Mouse (Mus musculus): ENCODE results near the gene Herc3. TPM values are rescaled to one million over a fixed set of nuclear protein-coding genes. Genes with fewer than 3 reads are reported as not detected.

Herc3 gene
- total and polyA plus RNA-seq, 3 experiments = 27.4 to 54.3 (median 27.6) TPM

DNA sequence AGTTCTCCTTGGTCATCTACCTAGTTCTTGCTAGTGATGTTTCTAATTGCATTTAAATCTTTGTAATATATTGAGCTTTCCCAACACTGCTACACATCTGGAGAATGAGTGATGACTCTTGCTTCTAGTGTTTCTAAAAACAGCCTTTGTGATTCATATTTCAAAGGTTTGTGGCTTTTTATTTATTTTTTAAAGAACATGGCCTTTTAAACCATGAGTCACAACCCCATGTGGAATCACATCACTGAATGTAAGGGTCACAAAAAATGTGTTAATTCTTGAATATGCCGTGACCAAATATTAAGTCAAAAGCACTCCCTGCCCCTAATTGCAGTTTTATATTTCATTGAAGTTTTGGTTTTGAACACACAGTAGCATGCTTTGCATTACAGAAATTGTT, 2.7 kb upstream of the Herc3 start:
- intact Hi-C loops (cut with DNase I) = no loop called here
- peaks cover 2% of the 10 kb centered on the region; the same call in 1 of the 2 replicates for H3K79me2 ChIP-seq (replicated peaks; ENCODE audit: control insufficient read depth, insufficient read depth, low read length)
- no peaks in the 10 kb centered on the region for H3K4me1 ChIP-seq (ENCODE audit: control insufficient read depth, insufficient read depth, low read length)
- no peak for DNase-seq
- no peak overlapping the region for H3K4me3 ChIP-seq
- TF ChIP-seq POLR2A (IDR thresholded peaks at IDR 0.05; ENCODE audit: insufficient read depth, low read depth, low read length) = no peak
- TF ChIP-seq CTCF (IDR thresholded peaks at IDR 0.05) = no peak
- TF ChIP-seq EP300 (IDR thresholded peaks at IDR 0.05; ENCODE audit: insufficient read depth, low read depth, low read length) = no peak
- H3K9ac ChIP-seq (ENCODE audit: low read depth, low read length) = no peak overlapping the region
- H3K36me3 ChIP-seq (ENCODE audit: control insufficient read depth, insufficient read depth, low read length) = peaks cover 2% of the 10 kb centered on the region; the same call in 1 of the 2 replicates
- no peak overlapping the region for H3K27ac ChIP-seq
- H3K27me3 ChIP-seq (ENCODE audit: control insufficient read depth, insufficient read depth, low read length) = no peaks in the 10 kb centered on the region
- 92% methylated on average over 1 of the region's 1 CpGs for WGBS

DNA sequence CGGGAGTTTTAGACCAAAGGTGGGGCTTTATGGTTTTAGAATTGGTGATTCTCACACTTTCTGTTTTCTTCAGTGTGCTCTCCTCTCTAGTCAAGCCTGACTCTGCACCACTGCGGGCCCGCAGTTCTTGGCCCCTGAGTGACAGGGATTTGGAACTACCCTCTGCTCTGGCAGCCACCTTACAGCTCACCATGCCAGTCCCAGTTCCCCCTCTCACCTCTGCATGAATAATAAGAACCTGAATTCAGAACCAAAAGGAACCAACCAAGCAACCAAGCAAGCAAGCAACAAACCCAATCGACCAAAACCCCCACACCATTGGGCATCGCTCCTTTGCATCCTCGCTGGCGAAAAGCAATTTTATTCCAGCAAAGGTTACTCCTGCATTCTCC, 429 bp upstream of the Herc3 start:
- no peak for TF ChIP-seq EP300 (IDR thresholded peaks at IDR 0.05; ENCODE audit: insufficient read depth, low read depth, low read length)
- TF ChIP-seq CTCF (IDR thresholded peaks at IDR 0.05) = no peak
- TF ChIP-seq POLR2A (IDR thresholded peaks at IDR 0.05; ENCODE audit: insufficient read depth, low read depth, low read length) = no peak
- intact Hi-C loops (cut with DNase I) = loop anchor here (5.0 to 10.0 kb wide), 2 partner anchors 36 to 236 kb away; no protein-coding TSS in a partner anchor
- Histone ChIP-seq H3K27me3 (ENCODE audit: control insufficient read depth, insufficient read depth, low read length) (no peaks in the 10 kb centered on the region), H3K36me3 (ENCODE audit: control insufficient read depth, insufficient read depth, low read length) (peaks cover 2% of the 10 kb centered on the region; the same call in 1 of the 2 replicates), H3K79me2 (replicated peaks; ENCODE audit: control insufficient read depth, insufficient read depth, low read length) (peaks cover 2% of the 10 kb centered on the region; the same call in 1 of the 2 replicates), H3K9ac (ENCODE audit: low read depth, low read length) (peak overlapping the region; percentile 10; the same call in 1 of the 2 replicates), H3K4me3 (peak overlapping the region; percentile 91), H3K27ac (no peak overlapping the region), H3K4me1 (ENCODE audit: control insufficient read depth, insufficient read depth, low read length) (peaks cover 1% of the 10 kb centered on the region; the same call in 1 of the 2 replicates)
- DNase-seq = no peak
- WGBS = 12% methylated on average over 7 of the region's 7 CpGs

DNA sequence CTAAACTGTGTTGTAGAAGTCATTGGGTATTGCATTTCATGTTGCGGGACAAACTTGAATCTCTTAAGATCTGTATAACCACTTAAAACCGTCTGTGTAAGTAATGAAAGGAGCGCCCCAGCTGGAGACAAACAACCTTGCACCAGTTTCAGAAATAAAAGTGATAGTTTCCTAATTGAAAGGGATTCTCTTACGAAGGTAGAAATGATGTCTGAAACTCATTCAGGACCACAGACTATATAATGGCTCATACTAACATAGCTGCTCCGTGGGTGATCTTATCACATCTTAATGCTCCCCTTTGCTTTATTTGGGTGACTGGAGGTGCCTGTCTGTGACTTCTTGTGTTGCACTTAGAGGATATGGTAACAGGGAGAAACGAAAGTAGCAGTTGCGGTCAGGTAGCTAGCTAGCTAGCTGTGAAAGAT, 1.3 kb downstream of the Herc3 start:
- no peak for DNase-seq
- H3K36me3 ChIP-seq (ENCODE audit: control insufficient read depth, insufficient read depth, low read length) = peaks cover 2% of the 10 kb centered on the region; the same call in 1 of the 2 replicates
- H3K79me2 ChIP-seq (replicated peaks; ENCODE audit: control insufficient read depth, insufficient read depth, low read length) = peaks cover 2% of the 10 kb centered on the region; the same call in 1 of the 2 replicates
- H3K27me3 ChIP-seq (ENCODE audit: control insufficient read depth, insufficient read depth, low read length) = no peaks in the 10 kb centered on the region
- WGBS = 27% methylated on average over 7 of the region's 7 CpGs
- peak overlapping the region; percentile 91 for H3K4me3 ChIP-seq
- intact Hi-C loops (cut with DNase I) = loop anchor here (5.0 to 10.0 kb wide), 2 partner anchors 35 to 238 kb away; no protein-coding TSS in a partner anchor
- TF ChIP-seq POLR2A (IDR thresholded peaks at IDR 0.05; ENCODE audit: insufficient read depth, low read depth, low read length) = no peak
- peak; percentile 62 for TF ChIP-seq CTCF (IDR thresholded peaks at IDR 0.05)
- peak overlapping the region; percentile 89 for H3K27ac ChIP-seq
- no peak overlapping the region for H3K9ac ChIP-seq (ENCODE audit: low read depth, low read length)
- peaks cover 1% of the 10 kb centered on the region; the same call in 1 of the 2 replicates for H3K4me1 ChIP-seq (ENCODE audit: control insufficient read depth, insufficient read depth, low read length)

DNA sequence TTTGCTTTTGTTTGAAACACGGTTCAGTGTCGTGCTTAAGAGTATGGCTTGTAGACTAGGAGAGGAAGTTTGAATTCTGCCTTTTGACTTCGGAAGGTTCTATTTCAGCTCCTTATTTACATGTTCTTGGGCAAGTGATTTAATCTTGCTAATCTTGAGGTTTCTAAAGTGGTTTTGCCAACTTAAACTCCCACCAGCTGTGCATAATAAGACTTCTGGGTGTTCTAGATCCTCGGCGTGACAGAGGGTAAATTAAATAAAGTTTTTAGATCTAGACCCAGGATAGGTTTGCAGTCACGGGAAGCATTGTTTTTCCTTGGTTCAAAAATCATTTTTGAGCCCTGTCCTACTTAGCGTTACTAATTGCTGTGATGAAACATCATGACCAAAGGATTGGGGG, 3.2 kb downstream of the Herc3 start:
- no peak overlapping the region for H3K27ac ChIP-seq
- no peak for DNase-seq
- no peak overlapping the region for H3K4me3 ChIP-seq
- no peak overlapping the region for H3K9ac ChIP-seq (ENCODE audit: low read depth, low read length)
- peaks cover 1% of the 10 kb centered on the region; the same call in 1 of the 2 replicates for H3K4me1 ChIP-seq (ENCODE audit: control insufficient read depth, insufficient read depth, low read length)
- H3K27me3 ChIP-seq (ENCODE audit: control insufficient read depth, insufficient read depth, low read length) = no peaks in the 10 kb centered on the region
- TF ChIP-seq POLR2A (IDR thresholded peaks at IDR 0.05; ENCODE audit: insufficient read depth, low read depth, low read length) (no peak), EP300 (IDR thresholded peaks at IDR 0.05; ENCODE audit: insufficient read depth, low read depth, low read length) (no peak), CTCF (IDR thresholded peaks at IDR 0.05) (no peak)
- peaks cover 2% of the 10 kb centered on the region; the same call in 1 of the 2 replicates for H3K79me2 ChIP-seq (replicated peaks; ENCODE audit: control insufficient read depth, insufficient read depth, low read length)
- WGBS = 92% methylated on average over 7 of the region's 7 CpGs
- H3K36me3 ChIP-seq (ENCODE audit: control insufficient read depth, insufficient read depth, low read length) = peaks cover 2% of the 10 kb centered on the region; the same call in 1 of the 2 replicates
- intact Hi-C loops (cut with DNase I) = loop anchor here (5.0 to 10.0 kb wide), 2 partner anchors 33 to 240 kb away; no protein-coding TSS in a partner anchor

DNA sequence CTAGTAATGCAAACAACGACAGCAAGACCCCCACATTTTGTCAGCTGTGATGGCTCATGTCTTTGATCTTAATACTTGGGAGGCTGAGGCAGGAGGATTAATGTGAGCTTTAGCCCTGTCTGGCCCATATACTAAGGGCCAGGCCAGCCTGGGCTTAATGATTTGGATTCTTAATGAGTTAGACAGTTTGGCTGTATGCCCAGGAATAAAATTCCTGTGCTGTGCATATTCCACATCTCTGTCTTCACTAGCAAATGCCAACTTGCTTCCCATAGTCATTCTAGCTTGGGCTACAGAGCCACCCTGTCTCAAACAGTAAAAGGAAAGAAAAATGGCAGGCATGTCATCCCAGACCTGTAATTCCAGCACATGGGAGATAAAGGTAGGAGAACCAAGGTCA, 4.3 kb downstream of the Herc3 start:
- H3K27me3 ChIP-seq (ENCODE audit: control insufficient read depth, insufficient read depth, low read length) = no peaks in the 10 kb centered on the region
- intact Hi-C loops (cut with DNase I) = loop anchor here (10.0 kb wide), 1 partner anchor 241 kb away; no protein-coding TSS in a partner anchor
- no peak overlapping the region for H3K27ac ChIP-seq
- no peak overlapping the region for H3K4me3 ChIP-seq
- H3K79me2 ChIP-seq (replicated peaks; ENCODE audit: control insufficient read depth, insufficient read depth, low read length) = peaks cover 2% of the 10 kb centered on the region; the same call in 1 of the 2 replicates
- DNase-seq = no peak
- peaks cover 2% of the 10 kb centered on the region; the same call in 1 of the 2 replicates for H3K36me3 ChIP-seq (ENCODE audit: control insufficient read depth, insufficient read depth, low read length)
- H3K9ac ChIP-seq (ENCODE audit: low read depth, low read length) = no peak overlapping the region
- WGBS = 89% methylated on average over 1 of the region's 1 CpGs
- TF ChIP-seq EP300 (IDR thresholded peaks at IDR 0.05; ENCODE audit: insufficient read depth, low read depth, low read length) (no peak), CTCF (IDR thresholded peaks at IDR 0.05) (no peak), POLR2A (IDR thresholded peaks at IDR 0.05; ENCODE audit: insufficient read depth, low read depth, low read length) (no peak)
- H3K4me1 ChIP-seq (ENCODE audit: control insufficient read depth, insufficient read depth, low read length) = peaks cover 1% of the 10 kb centered on the region; the same call in 1 of the 2 replicates

DNA sequence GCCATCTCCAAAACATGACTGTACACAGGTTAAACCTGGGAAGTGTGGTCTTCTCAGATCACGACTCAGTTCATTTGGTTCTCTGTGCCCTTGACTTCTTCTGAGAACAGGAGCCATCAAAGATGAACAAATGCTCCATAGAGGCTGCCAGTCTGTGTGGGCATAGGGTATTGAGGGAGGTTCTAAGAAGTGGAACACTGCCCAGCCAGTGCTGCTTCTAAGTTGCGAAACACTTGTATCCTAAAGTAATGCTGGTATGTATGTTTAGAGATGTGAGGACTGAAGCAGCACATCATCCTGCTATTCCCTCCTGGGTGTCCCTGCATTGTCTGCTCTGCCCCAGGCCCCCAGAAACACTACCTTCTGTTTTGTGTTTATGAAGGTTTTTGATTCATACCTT, 5.2 kb downstream of the Herc3 start:
- Histone ChIP-seq H3K27ac (no peak overlapping the region), H3K79me2 (replicated peaks; ENCODE audit: control insufficient read depth, insufficient read depth, low read length) (peaks cover 2% of the 10 kb centered on the region; the same call in 1 of the 2 replicates), H3K36me3 (ENCODE audit: control insufficient read depth, insufficient read depth, low read length) (peaks cover 2% of the 10 kb centered on the region; the same call in 1 of the 2 replicates), H3K4me1 (ENCODE audit: control insufficient read depth, insufficient read depth, low read length) (peaks cover 1% of the 10 kb centered on the region; the same call in 1 of the 2 replicates), H3K9ac (ENCODE audit: low read depth, low read length) (no peak overlapping the region), H3K27me3 (ENCODE audit: control insufficient read depth, insufficient read depth, low read length) (no peaks in the 10 kb centered on the region), H3K4me3 (no peak overlapping the region)
- intact Hi-C loops (cut with DNase I) = loop anchor here (10.0 kb wide), 1 partner anchor 242 kb away; no protein-coding TSS in a partner anchor
- no peak for TF ChIP-seq CTCF (IDR thresholded peaks at IDR 0.05)
- TF ChIP-seq EP300 (IDR thresholded peaks at IDR 0.05; ENCODE audit: insufficient read depth, low read depth, low read length) = no peak
- TF ChIP-seq POLR2A (IDR thresholded peaks at IDR 0.05; ENCODE audit: insufficient read depth, low read depth, low read length) = no peak
- no peak for DNase-seq
- 81% methylated on average over 2 of the region's 2 CpGs for WGBS
